ENCODE assay signal across 8 mouse cellular contexts in the genomic region with DNA sequence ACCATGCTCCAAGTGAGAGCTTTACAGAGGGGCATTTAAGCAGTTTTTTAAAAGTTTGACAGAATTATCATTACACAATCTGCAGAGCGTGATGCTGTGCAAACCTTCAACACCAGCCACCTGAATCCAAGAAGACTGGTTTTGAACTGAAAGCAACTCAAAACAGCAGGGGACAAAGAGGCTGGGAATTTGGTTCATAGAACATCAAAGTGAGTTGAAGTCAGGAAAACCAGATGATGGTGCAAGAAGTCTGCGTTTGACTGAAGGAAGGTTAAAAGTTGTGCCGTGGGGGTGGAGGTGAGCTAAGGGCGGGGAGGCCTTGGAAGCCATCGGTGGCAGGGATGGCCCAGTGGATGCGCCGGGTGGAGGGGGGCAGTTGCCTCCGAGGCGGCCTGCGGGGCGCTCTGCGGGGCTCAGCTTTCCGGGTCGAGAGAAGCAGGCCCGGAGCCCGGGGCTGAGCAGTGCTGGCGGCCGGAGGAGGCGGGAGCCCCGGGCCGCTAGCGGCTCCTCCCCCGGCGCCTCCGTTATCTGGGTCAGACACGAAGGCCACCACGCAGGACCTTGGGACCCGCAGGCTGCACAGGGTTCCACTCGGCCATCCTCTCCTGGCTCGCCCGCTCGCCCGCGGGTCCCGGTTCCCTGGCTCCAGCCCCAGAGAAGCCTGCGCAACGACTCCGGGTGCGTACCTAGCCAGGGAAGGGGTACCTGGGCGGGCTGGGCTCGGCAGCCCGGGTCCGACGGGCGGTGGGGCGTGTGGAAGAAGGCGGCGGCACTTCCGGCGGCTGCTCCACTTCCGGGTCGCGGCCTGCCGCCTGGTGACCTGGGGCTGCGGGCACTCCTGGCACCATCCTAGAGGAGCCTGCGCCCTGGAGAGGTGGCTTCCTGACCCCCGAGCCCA. TPM values are rescaled to one million over a fixed set of nuclear protein-coding genes. Genes with fewer than 3 reads are reported as not detected.
DNase-seq lines count a peak whose midpoint lies in the region; ATAC-seq lines count a peak whose summit lies in the region.

No protein-coding gene starts in this region.

- H3K9ac ChIP-seq in forebrain, embryonic 11.5 days (ENCODE audit: low read length): peak overlapping the region; percentile 89
- peak overlapping the region; percentile 95 for H3K9ac ChIP-seq in heart, embryonic 16.5 days (ENCODE audit: low read length)
- peak overlapping the region; percentile 76 for H3K9ac ChIP-seq in liver, embryonic 15.5 days
- peak overlapping the region; percentile 96 for H3K9ac ChIP-seq in neural tube, embryonic 11.5 days (ENCODE audit: low read length)
- peak overlapping the region; percentile 89 for H3K9ac ChIP-seq in stomach, embryonic 16.5 days (ENCODE audit: low read length)

- peak overlapping the region; percentile 83 for H3K4me2 ChIP-seq in forebrain, embryonic 11.5 days (ENCODE audit: low read depth, low read length, severe bottlenecking)
- peak overlapping the region; percentile 64 for H3K4me2 ChIP-seq in heart, embryonic 16.5 days (ENCODE audit: low read depth, low read length)
- H3K4me2 ChIP-seq in liver, embryonic 15.5 days: peak overlapping the region; percentile 85
- peak overlapping the region; percentile 76 for H3K4me2 ChIP-seq in neural tube, embryonic 11.5 days (ENCODE audit: low read depth)
- H3K4me2 ChIP-seq in stomach, embryonic 16.5 days (ENCODE audit: low read depth, low read length): peak overlapping the region; percentile 74

- peak; percentile 84 for ATAC-seq in CD4-positive, CD25-positive, alpha-beta regulatory T cell, adult 4 months
- ATAC-seq in forebrain, embryonic 11.5 days (replicated peaks; ENCODE audit: low FRiP score): peak; percentile 90
- ATAC-seq in heart, embryonic 16.5 days (replicated peaks; ENCODE audit: extremely low read depth, insufficient read depth, low FRiP score): peak; percentile 92
- peak; percentile 93 for ATAC-seq in liver, embryonic 15.5 days (ENCODE audit: insufficient read depth)
- peak; percentile 89 for ATAC-seq in neural tube, embryonic 11.5 days (ENCODE audit: insufficient read depth, low FRiP score, low TSS enrichment)
- peak; percentile 90 for ATAC-seq in stomach, embryonic 16.5 days (ENCODE audit: insufficient read depth, low FRiP score)

- no peaks in the 10 kb centered on the region for H3K27me3 ChIP-seq in forebrain, embryonic 11.5 days (ENCODE audit: control insufficient read depth, insufficient read depth, low read length)
- no peaks in the 10 kb centered on the region for H3K27me3 ChIP-seq in heart, embryonic 16.5 days (ENCODE audit: control insufficient read depth, insufficient read depth, low read length)
- H3K27me3 ChIP-seq in liver, embryonic 15.5 days: no peaks in the 10 kb centered on the region
- H3K27me3 ChIP-seq in neural tube, embryonic 11.5 days (ENCODE audit: control insufficient read depth, insufficient read depth, low read length): no peaks in the 10 kb centered on the region
- no peaks in the 10 kb centered on the region for H3K27me3 ChIP-seq in stomach, embryonic 16.5 days (ENCODE audit: control insufficient read depth, insufficient read depth, low read length)

- no peaks in the 10 kb centered on the region for H3K4me1 ChIP-seq in forebrain, embryonic 11.5 days (replicated peaks; ENCODE audit: control insufficient read depth, insufficient read depth, low read length)
- peaks cover 3% of the 10 kb centered on the region for H3K4me1 ChIP-seq in heart, embryonic 16.5 days (ENCODE audit: control insufficient read depth, insufficient read depth, low read length)
- peaks cover 8% of the 10 kb centered on the region for H3K4me1 ChIP-seq in liver, embryonic 15.5 days (replicated peaks)
- H3K4me1 ChIP-seq in neural tube, embryonic 11.5 days (ENCODE audit: control insufficient read depth, insufficient read depth, low read length): no peaks in the 10 kb centered on the region
- H3K4me1 ChIP-seq in stomach, embryonic 16.5 days (ENCODE audit: control insufficient read depth, insufficient read depth, low read length): 0 out of 2 replicates have a peak, but pooled peaks cover 3% of the 10 kb centered on the region

- DNase-seq in c-Kit-positive CD71-negative TER-119-negative erythroid progenitor cells, embryonic 14.5 days (ENCODE audit: low read depth): peak; percentile 30
- peak; percentile 84 for DNase-seq in forebrain, embryonic 11.5 days (ENCODE audit: low spot score)
- peak; percentile 74 to 86 for DNase-seq in kidney, postnatal 36 days
- DNase-seq in neural tube, embryonic 11.5 days (ENCODE audit: low spot score): peak; percentile 80

- no peaks in the 10 kb centered on the region for H3K36me3 ChIP-seq in forebrain, embryonic 11.5 days (ENCODE audit: control insufficient read depth, insufficient read depth, low read length)
- H3K36me3 ChIP-seq in heart, embryonic 16.5 days (ENCODE audit: control insufficient read depth, insufficient read depth): no peaks in the 10 kb centered on the region
- H3K36me3 ChIP-seq in liver, embryonic 15.5 days (replicated peaks): no peaks in the 10 kb centered on the region
- H3K36me3 ChIP-seq in neural tube, embryonic 11.5 days (ENCODE audit: control insufficient read depth, insufficient read depth, low read length): no peaks in the 10 kb centered on the region
- no peaks in the 10 kb centered on the region for H3K36me3 ChIP-seq in stomach, embryonic 16.5 days (ENCODE audit: control insufficient read depth, insufficient read depth, low read length)

- 3% methylated on average over 50 of the region's 57 CpGs for WGBS in forebrain, embryonic 11.5 days
- 1% methylated on average over 47 of the region's 57 CpGs for WGBS in heart, embryonic 16.5 days
- WGBS in liver, embryonic 15.5 days (ENCODE audit: insufficient replicate concordance): 2% methylated on average over 56 of the region's 57 CpGs
- WGBS in neural tube, embryonic 11.5 days: 2% methylated on average over 54 of the region's 57 CpGs
- WGBS in stomach, embryonic 16.5 days: 2% methylated on average over 53 of the region's 57 CpGs

- no peaks in the 10 kb centered on the region for H3K9me3 ChIP-seq in forebrain, embryonic 11.5 days (ENCODE audit: control insufficient read depth, low read length)
- no peaks in the 10 kb centered on the region for H3K9me3 ChIP-seq in heart, embryonic 16.5 days (replicated peaks; ENCODE audit: control insufficient read depth, low read length)
- no peaks in the 10 kb centered on the region for H3K9me3 ChIP-seq in liver, embryonic 15.5 days (replicated peaks)
- H3K9me3 ChIP-seq in neural tube, embryonic 11.5 days (ENCODE audit: control insufficient read depth, low read length): no peaks in the 10 kb centered on the region
- H3K9me3 ChIP-seq in stomach, embryonic 16.5 days (replicated peaks; ENCODE audit: control insufficient read depth, low read length): no peaks in the 10 kb centered on the region

- H3K27ac ChIP-seq in forebrain, embryonic 11.5 days (ENCODE audit: low read depth, low read length): no peak overlapping the region
- H3K27ac ChIP-seq in heart, embryonic 16.5 days (ENCODE audit: low read length): peak overlapping the region; percentile 90
- H3K27ac ChIP-seq in liver, embryonic 15.5 days (replicated peaks): peak overlapping the region; percentile 82
- H3K27ac ChIP-seq in neural tube, embryonic 11.5 days (ENCODE audit: low read depth, low read length): peak overlapping the region; percentile 83
- H3K27ac ChIP-seq in stomach, embryonic 16.5 days (ENCODE audit: low read length): peak overlapping the region; percentile 72

- peak overlapping the region; percentile 61 for H3K4me3 ChIP-seq in forebrain, embryonic 11.5 days (ENCODE audit: low read depth, low read length)
- peak overlapping the region; percentile 92 for H3K4me3 ChIP-seq in heart, embryonic 16.5 days (ENCODE audit: low read length)
- peak overlapping the region; percentile 82 for H3K4me3 ChIP-seq in liver, embryonic 15.5 days (replicated peaks)
- H3K4me3 ChIP-seq in neural tube, embryonic 11.5 days (ENCODE audit: low read depth, low read length): peak overlapping the region; percentile 82
- peak overlapping the region; percentile 73 for H3K4me3 ChIP-seq in stomach, embryonic 16.5 days (replicated peaks; ENCODE audit: low read length)

RNA-seq across cellular contexts. Expression of a gene that starts 3.3 kb away (rescaled TPM):
- 1 to 10 TPM; 3.1 to 5.6 TPM for polyA plus RNA-seq in CD4-positive, CD25-positive, alpha-beta regulatory T cell, adult 4 months (2017; shearing (Covaris generic))
- polyA plus RNA-seq in forebrain, embryonic 11.5 days (2014; fragmentation: Nextera tagmentation; extraction: Ambion mirVana): 4.8 and 5.0 TPM in 2 replicates
- polyA plus RNA-seq in heart, embryonic 16.5 days (2015; fragmentation: Nextera tagmentation; extraction: Ambion mirVana): 11.7 and 12.5 TPM in 2 replicates
- 4.7 and 5.6 TPM in 2 replicates for polyA plus RNA-seq in liver, embryonic 15.5 days (2015; fragmentation: Nextera tagmentation; extraction: Ambion mirVana)
- 5.8 and 6.3 TPM in 2 replicates for polyA plus RNA-seq in neural tube, embryonic 11.5 days (2014; fragmentation: Nextera tagmentation; extraction: Ambion mirVana)
- polyA plus RNA-seq in stomach, embryonic 16.5 days (2015; fragmentation: Nextera tagmentation; extraction: Ambion mirVana): 8.4 and 9.7 TPM in 2 replicates

Comparison
In these comparisons a context has a peak if more than half of its experiments do, and no peak if none do; other contexts are left out.
1. DNase-seq: peak in every context shown above with its lines; median percentile 84 in forebrain, embryonic 11.5 days; 80 in kidney, postnatal 36 days; 80 in neural tube, embryonic 11.5 days; 30 in c-Kit-positive CD71-negative TER-119-negative erythroid progenitor cells, embryonic 14.5 days.